Mouse (Mus musculus): ENCODE data around the gene Mgat1.

Gene Mgat1

GRCm38 (mm10) chr11:49242944-49243626 lies 906 bp upstream of the Mgat1 start:
- peak; percentile 42 for DNase-seq (ENCODE audit: low read depth)

DNA sequence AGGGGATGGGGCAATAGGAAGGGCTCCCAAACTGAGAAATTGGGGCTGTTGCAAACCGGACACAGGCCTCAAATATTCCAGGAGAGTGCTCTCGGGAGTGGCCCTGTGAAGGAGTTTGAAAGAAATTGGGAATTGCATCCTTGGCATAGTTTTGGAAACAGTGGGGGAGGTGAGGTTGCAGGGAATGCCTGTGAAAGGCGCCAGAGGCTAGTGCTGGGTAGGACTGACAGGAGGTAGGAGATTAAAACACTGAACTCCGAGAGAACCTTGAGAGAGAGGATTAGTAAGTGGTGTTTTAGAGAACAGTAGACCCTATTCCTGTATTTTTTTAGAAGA lies 572 bp downstream of the Mgat1 start:
- no peak for DNase-seq (ENCODE audit: low read depth)

DNA sequence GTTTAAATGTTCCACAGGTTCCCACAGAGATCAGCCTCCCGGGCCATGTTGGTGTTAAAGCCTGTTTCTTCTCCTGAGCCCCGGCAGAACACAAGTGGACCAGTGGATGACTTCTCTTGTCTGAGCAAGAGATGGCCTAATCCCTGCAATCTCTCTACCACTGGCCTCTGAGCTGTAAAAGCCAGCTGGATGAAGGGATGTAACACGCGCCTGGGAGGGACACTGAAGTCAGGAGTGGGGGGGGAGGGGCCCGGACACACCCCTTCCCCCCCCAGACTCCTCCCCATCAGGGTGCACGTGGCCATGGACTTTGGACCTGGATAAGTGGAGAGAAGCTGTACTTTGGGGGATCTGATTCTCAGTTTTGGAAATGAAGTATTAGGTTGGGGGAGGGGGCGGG lies 1.2 kb downstream of the Mgat1 start:
- no peak for DNase-seq (ENCODE audit: low read depth)

GRCm38 (mm10) chr11:49245634-49246415 lies 1.8 kb downstream of the Mgat1 start:
- no peak for DNase-seq (ENCODE audit: low read depth)

- no peak for DNase-seq (ENCODE audit: low read depth)
Observed at GRCm38 (mm10) chr11:49246523-49246922, 2.5 kb downstream of the Mgat1 start.

DNA sequence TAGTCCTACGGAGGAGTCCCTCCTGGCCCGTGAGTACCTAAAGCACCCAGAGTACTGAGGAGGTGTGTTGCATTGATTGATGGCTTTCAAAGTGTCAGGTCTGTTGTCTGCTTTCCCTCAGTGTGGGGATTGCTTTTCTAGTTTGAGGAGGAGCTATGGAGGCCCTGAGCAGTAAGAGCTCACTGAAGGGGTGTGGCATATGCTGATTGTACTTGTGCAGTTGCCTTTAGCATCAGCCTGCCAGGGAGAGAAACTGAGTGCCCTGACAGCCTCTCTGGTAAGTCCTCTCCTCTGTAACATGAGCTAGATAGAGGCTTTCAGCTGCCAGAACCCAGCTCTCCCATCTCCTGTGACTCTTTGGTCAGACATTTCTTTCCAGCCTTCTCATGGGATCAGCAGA lies 3.3 kb downstream of the Mgat1 start:
- DNase-seq (ENCODE audit: low read depth), result no peak

DNA sequence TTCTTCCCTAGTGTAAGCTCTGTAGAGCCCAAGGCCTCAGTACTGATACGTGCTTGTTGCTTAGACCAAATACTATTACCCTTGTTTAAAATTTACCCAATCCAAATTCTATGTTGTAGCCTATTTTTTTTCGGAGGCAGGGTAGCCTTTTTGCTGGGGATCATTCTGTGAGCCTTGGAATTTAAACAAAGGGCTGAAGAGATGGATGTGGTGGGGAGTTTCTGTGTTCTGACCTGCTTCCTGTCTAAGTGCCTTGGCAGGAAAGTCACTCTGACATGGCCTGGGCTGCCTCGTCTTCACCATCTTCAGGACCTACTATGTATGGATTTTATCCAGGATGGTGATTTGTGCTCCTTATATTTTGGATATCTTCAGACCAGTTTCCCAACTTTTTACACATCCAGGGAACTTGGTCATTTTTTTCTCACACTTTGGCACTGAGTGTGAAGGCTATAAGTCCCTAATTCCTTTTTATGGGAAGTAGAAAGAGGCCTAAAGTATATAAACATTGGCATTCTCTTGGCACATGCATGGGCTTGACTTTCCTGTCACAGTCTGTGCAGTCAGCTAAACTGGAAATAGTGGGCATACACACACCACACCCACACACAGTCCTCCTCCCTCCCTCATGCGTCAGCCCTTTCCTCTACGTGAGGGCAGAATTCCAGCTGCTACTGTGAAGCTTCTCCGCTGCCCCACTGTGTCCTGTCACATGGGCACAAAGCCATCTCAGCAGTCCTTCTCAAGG lies 4.4 kb downstream of the Mgat1 start:
- DNase-seq (ENCODE audit: low read depth), result no peak

DNA sequence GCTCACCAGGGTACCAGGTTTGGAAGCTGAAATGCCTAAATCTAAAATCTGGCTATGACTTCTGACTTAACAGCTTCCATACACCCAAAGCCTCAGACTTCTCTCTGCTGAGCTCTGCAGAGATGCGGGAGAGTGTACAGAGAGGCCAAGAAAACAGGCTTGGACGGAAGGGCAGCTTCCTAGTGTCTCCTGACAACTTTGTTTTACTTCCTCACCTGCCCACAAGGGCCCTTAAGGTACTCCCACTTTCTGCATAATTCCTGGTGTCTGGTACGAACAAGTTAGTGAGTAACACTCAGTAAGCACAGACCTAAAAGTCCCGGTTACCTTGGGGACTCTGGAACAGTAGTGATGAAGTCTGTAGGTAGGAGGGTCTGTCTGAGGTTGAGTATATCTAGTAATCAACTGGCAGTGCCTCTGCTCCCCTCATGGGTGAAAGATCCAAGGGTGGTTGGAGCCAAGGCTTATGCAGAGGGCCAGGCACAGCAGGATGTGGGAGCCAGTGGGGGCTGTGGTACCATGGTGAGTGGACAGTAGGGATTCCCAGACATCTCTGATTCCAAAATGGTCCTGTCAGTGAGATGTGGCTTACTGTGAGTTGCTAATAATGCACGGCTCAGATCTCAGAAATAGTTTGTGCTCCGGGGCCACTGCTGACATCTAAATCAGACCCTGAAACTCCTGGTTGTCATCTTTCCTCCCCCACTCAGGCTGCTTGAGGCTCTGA lies 5.1 kb downstream of the Mgat1 start:
- DNase-seq (ENCODE audit: low read depth), result no peak

DNA sequence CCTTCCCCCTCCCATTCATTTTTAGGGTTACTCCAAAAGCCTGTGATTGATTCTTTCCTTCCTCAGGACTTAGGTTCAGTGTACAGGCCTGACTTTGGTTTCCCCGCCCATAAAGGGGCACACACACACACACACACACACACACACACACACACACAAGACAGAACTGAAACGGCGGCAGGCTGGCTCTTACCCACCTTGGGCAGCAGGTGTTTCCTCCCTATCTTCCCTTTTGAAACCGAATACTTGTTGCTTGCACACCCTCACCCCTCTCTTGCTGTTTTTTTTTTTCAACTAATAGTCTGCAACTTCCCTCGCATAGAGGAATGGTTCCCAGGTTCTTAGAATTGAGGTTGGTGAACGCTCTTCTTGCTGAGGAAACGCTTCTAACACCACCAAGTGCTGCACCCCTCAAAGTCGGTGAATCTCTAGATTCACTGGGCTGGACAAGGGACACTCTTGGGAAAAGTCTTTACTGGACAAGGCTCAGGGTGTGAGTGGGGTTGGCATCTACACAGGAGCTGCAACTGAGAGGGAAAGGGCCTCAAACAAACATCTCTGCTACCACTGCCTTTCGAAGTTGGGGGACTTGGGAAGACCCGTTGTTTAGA lies 5.9 kb downstream of the Mgat1 start:
- no peak for DNase-seq (ENCODE audit: low read depth)

GRCm38 (mm10) chr11:49250422-49251379 lies 6.7 kb downstream of the Mgat1 start:
- DNase-seq (ENCODE audit: low read depth), result peak; percentile 70

- DNase-seq (ENCODE audit: low read depth), result no peak
Observed at GRCm38 (mm10) chr11:49251380-49251761, 7.4 kb downstream of the Mgat1 start.

GRCm38 (mm10) chr11:49252048-49252447 lies 8.1 kb downstream of the Mgat1 start:
- DNase-seq (ENCODE audit: low read depth), result no peak

- DNase-seq (ENCODE audit: low read depth), result no peak
Observed at GRCm38 (mm10) chr11:49253035-49253434, 9.0 kb downstream of the Mgat1 start.

DNA sequence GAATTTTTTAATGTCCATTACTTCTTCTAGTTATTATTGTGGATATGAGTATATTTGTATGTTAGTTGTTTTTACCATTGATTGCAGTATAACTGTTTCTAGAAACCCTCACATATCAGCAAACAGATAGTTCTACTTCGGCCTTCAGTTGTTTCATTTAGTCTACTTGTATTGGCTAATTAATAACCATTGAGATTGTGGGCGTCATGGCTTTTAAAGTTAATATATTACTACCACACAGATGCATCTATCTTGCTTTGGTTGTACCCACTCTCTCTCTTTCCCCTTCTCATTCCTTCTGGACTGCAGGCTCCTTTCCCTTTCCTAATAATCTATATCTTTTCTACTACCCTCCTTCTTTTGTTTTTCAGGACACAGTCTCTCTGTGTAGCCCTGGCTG lies 15.3 kb downstream of the Mgat1 start:
- DNase-seq (ENCODE audit: low read depth), result no peak

DNA sequence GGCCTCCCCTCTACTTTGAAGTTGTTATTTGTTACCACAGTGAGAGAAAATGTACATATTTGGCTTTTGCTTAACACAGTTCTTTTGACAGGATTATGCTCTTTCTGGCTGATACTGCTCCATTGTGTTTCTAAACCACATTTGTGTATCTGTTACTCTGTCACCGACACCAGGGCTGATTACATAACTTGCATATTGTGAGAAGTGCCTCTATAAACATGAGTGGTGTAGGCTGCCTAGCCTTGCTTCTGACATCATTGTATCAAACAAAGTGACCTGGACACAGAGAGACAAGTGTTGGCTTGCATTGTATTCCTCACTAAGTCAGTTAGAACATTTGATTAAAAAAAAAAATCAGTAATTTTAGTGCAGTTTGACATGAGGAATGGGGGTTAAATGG lies 15.8 kb downstream of the Mgat1 start:
- DNase-seq (ENCODE audit: low read depth), result no peak

- no peak for DNase-seq (ENCODE audit: low read depth)
Observed at GRCm38 (mm10) chr11:49260598-49261312, 16.8 kb downstream of the Mgat1 start.

DNA sequence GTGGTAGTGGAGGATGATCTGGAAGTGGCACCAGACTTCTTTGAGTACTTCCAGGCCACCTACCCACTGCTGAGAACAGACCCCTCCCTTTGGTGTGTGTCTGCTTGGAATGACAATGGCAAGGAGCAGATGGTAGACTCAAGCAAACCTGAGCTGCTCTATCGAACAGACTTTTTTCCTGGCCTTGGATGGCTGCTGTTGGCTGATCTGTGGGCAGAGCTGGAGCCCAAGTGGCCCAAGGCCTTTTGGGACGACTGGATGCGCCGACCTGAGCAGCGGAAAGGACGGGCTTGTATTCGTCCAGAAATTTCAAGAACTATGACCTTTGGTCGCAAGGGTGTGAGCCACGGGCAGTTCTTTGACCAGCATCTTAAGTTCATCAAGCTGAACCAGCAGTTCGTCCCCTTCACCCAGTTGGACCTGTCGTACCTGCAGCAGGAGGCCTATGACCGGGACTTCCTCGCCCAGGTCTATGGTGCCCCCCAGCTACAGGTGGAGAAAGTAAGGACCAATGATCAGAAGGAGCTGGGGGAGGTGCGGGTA lies 17.4 kb downstream of the Mgat1 start:
- DNase-seq (ENCODE audit: low read depth), result no peak

DNA sequence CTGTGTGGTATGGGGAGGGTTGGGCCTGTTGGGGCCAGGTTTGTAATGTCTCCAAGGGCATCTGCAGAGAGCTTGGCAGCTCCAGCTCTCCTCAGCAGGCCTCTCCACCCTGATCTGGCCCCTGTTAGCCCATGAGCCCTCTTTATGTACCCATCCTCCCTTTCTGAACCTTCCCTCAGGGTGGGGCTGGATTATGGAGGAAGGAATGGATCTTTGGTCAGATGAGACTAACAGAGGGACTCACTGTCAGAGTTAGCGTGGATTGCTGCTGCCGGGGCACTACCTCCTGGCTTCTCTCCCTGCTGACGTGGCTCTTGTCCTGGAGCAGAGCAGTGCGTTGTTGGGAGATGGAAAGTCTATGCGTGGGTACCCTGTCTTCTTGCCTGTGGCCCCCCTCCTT lies 18.3 kb downstream of the Mgat1 start:
- no peak for DNase-seq (ENCODE audit: low read depth)

DNA sequence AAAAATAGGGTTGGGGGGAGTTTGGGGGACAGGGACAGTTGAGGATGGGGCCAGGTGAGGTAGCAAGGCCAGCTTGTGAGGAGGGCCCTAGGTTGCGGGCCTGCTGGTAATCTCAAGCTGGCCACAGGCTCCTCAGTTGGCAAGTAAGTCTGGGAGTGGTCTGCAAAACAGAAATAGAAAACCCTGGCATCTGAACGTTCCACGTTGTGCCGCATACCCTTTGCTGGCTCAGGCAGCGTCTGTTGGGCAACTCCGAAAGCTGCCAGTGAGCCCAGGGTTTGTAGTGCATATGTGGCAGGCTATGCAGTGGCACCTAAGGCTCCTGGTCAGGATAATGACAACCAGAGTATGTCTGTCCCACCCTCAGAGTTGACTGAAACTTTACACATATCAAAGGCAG lies 19.2 kb downstream of the Mgat1 start:
- no peak for DNase-seq (ENCODE audit: low read depth)

GRCm38 (mm10) chr11:49264081-49264480 lies 20.1 kb downstream of the Mgat1 start:
- DNase-seq (ENCODE audit: low read depth), result no peak

Data from fibroblast of lung, adult 2 months (primary cell).